Mouse (Mus musculus) midbrain, embryonic 16.5 days (tissue): ENCODE measurements at regions not wholly inside any gene's neighbourhood (a gene's known extent, or its start where the extent isn't known, plus 50 kb on each side); places are given as distances from the start of the nearest gene placed in this dataset.

Experiments
- ATAC-seq: fragments of 200-750 bp; cut with Nextera tagmentation; 2 replicates; pipeline ENCODE4 v1.8.0; 2017; ENCODE audit warnings: moderate TSS enrichment
- H3K27ac ChIP-seq: fragments of 300-500 bp; sonication (generic); 2 replicates; pipeline ENCODE4 v1.5.1; 2014; ENCODE audit warnings: mild to moderate bottlenecking, low read length, mixed read lengths
- H3K27me3 ChIP-seq: fragments of 300-500 bp; sonication (generic); 2 replicates; pipeline ENCODE4 v1.6.1; 2014; ENCODE audit warnings: low read depth, low read length, mixed read lengths; ENCODE audit not compliant: control insufficient read depth, insufficient read depth
- H3K36me3 ChIP-seq: fragments of 300-500 bp; sonication (generic); 2 replicates; pipeline ENCODE4 v1.6.1; 2014; ENCODE audit warnings: mild to moderate bottlenecking, low read length, moderate library complexity, mixed read lengths; ENCODE audit not compliant: control insufficient read depth, insufficient read depth
- H3K4me1 ChIP-seq: fragments of 300-500 bp; sonication (generic); 2 replicates; pipeline ENCODE4 v1.6.1; 2014; ENCODE audit warnings: mild to moderate bottlenecking, low read length, mixed read lengths; ENCODE audit not compliant: control insufficient read depth, insufficient read depth
- H3K4me2 ChIP-seq: fragments of 300-500 bp; sonication (generic); 2 replicates; pipeline ENCODE4 v1.6.1; 2014; ENCODE audit warnings: mild to moderate bottlenecking, low read length, mixed read lengths
- H3K4me3 ChIP-seq: fragments of 300-500 bp; sonication (generic); 2 replicates; pipeline ENCODE4 v1.5.1; 2014; ENCODE audit warnings: low read depth, mild to moderate bottlenecking, low read length, moderate library complexity, mixed read lengths
- H3K9ac ChIP-seq: fragments of 300-500 bp; sonication (generic); 2 replicates; pipeline ENCODE4 v1.6.1; 2014; ENCODE audit warnings: low read depth, low read length, mixed read lengths
- H3K9me3 ChIP-seq: fragments of 300-500 bp; sonication (generic); replicated peaks from 2 replicates; pipeline ENCODE4 v1.6.1; 2014; ENCODE audit warnings: mild to moderate bottlenecking, low read length, mixed read lengths; ENCODE audit not compliant: control insufficient read depth, poor library complexity, severe bottlenecking
- WGBS: fragments of 180-500 bp; shearing (Covaris S2); extraction: QIAGEN DNeasy Blood & Tissue Kit; methylation state at CpG from one replicate; pipeline ENCODE4 v1.1.7; 2014; 5-methylcytosine and 5-hydroxymethylcytosine counted together

DNA sequence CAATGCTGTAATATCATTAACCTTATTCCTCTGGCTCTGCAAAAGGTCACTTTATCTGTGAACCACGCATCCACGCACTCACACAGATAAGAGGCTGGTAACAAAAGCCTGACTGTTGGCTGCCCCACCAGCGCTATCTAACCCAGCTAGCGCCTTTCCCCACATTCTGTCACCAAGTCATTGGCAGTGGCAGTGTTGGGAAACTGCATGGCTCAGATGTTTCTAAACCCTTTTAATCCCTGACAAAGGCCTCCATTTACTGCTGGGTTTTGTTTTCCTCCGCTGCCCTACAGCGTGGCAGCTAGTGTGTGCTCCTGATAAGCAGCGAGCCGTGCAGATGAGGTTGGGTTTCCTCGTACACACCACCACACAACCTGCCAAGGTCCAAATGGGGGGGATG lies 55.7 kb downstream of the Id4 start:
- peak; percentile 64; the same call in 1 of the 2 replicates for ATAC-seq

DNA sequence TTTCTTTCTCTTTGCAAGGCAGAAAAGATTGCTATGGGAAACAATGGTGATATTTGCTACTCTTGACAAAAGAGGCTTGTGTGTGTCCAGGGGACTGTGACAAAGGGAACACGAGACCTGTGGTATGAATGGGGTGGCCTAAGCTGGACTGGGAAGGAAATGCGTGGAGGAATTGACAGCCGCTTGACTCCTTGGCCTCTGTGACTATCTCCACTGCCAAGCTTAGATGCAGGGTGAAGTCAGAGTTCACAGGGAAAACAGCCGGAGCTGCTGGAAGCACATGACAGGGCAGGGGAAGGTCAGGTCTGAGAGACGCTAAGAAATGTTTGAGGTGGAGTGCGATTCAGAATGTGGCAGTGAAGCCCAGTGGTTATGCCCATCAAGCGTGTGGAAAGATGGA lies 56.4 kb downstream of the Id4 start:
- H3K27ac ChIP-seq = 0 out of 2 replicates have a peak overlapping the region, but pooled peaks have one; percentile 12
- no peaks in the 10 kb centered on the region for H3K27me3 ChIP-seq
- no peak overlapping the region for H3K4me3 ChIP-seq
- no peaks in the 10 kb centered on the region for H3K36me3 ChIP-seq
- no peak overlapping the region for H3K4me2 ChIP-seq
- H3K4me1 ChIP-seq = peaks cover 13% of the 10 kb centered on the region
- no peak overlapping the region for H3K9ac ChIP-seq
- H3K9me3 ChIP-seq = no peaks in the 10 kb centered on the region
- 20% methylated on average over 7 of the region's 7 CpGs for WGBS
- ATAC-seq = no peak

More for the DNA sequence above, 55.7 kb downstream of the Id4 start:
- H3K27ac ChIP-seq = peak overlapping the region; percentile 47
- H3K9ac ChIP-seq = no peak overlapping the region
- 0 out of 2 replicates have a peak overlapping the region, but pooled peaks have one; percentile 5 for H3K4me2 ChIP-seq
- H3K4me1 ChIP-seq = peaks cover 13% of the 10 kb centered on the region
- H3K4me3 ChIP-seq = no peak overlapping the region
- no peaks in the 10 kb centered on the region for H3K27me3 ChIP-seq
- WGBS = 13% methylated on average over 9 of the region's 9 CpGs
- H3K36me3 ChIP-seq = no peaks in the 10 kb centered on the region
- H3K9me3 ChIP-seq = no peaks in the 10 kb centered on the region

DNA sequence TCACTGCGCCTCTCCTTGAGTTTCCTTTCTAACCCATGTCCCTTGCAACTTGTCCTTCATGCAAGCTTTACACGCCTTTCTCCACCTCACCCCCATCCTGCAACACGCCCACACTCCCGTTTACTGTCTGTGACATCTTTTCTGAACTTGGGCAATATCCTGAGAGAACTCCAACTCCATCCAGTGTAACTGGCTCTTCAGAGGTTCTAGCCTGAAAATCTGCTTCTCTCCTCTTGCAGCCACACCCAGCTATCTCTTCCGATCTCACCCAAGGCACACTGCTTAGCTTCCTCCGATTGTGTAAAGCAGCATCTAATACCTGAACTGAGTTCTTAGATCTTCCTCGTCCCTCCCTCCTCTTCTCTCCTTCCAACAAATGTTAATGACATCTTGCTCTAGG lies 58.0 kb downstream of the Id4 start:
- Histone ChIP-seq H3K9ac (no peak overlapping the region), H3K4me2 (no peak overlapping the region), H3K4me3 (no peak overlapping the region), H3K36me3 (no peaks in the 10 kb centered on the region), H3K27me3 (no peaks in the 10 kb centered on the region), H3K4me1 (peaks cover 17% of the 10 kb centered on the region), H3K9me3 (no peaks in the 10 kb centered on the region), H3K27ac (no peak overlapping the region)
- no peak for ATAC-seq
- 89% methylated on average over 7 of the region's 7 CpGs for WGBS

DNA sequence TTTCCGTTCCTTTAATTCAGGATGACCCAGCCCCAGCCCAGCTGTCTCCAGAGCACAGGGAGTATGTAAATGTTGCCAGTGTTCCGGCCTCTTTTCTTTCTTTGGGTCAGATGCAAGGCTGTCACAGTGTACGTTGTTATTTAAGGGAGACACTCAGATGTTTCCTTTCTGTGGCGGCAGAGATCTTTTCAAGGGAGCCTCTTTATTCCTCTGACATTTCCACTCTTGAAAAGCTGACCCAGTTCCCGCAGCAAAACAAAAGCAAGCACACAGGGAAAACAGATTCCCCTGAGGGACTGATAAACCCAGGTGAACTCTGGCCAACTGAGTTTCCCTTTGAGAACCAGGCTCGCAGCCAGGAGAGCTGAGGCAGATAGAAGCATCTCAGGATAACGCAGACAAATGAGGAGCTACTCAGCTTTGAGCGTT lies 63.3 kb downstream of the Id4 start:
- 3% methylated on average over 8 of the region's 8 CpGs for WGBS
- Histone ChIP-seq H3K4me1 (peaks cover 5% of the 10 kb centered on the region; the same call in 1 of the 2 replicates), H3K4me3 (no peak overlapping the region), H3K9me3 (no peaks in the 10 kb centered on the region), H3K4me2 (peak overlapping the region; percentile 22; the same call in 1 of the 2 replicates), H3K27me3 (no peaks in the 10 kb centered on the region), H3K36me3 (no peaks in the 10 kb centered on the region), H3K9ac (no peak overlapping the region), H3K27ac (peak overlapping the region; percentile 43; the same call in 1 of the 2 replicates)
- peak; percentile 78; the same call in 1 of the 2 replicates for ATAC-seq

DNA sequence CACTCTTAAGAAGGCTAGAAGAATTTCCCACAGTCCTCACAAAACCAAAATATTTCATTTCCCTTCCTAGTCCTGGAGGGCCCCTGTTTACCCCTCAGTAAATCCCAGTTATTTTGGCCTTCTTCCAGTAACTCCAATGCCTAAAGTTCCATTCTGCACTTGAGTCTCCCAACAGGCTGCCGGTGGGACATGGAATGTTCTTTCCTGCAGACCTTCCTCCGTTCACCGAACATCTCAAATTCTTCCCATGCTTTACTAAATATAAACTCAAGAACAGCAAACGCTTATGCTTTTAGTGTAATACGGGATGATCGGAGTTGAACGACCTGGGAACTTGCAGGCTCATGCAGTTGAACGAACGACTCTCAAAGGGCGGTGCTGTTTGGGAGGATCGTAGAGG lies 69.6 kb downstream of the Id4 start:
- 89% methylated on average over 11 of the region's 11 CpGs for WGBS
- no peak for ATAC-seq

DNA sequence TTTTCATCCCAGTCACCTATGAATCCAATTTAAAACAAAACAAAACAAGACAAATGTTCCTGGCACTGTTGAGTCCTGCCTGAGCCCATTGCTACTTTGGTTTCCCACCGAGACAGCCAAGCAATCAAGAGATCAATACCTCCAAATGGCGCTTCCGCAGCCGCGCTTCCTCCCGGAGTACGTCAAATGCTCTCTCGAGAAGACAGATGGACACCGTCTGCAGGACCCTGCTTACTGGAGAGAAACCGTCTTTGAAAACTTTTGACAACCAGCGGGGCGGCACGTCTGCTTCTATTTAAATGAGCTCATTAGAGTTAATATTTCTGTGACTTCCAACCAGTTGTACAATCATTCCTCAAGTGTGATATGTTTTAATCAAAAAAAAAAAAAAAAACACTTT lies 75.1 kb downstream of the Id4 start:
- no peaks in the 10 kb centered on the region for H3K4me1 ChIP-seq
- no peak overlapping the region for H3K4me2 ChIP-seq
- WGBS = 58% methylated on average over 13 of the region's 13 CpGs
- no peaks in the 10 kb centered on the region for H3K36me3 ChIP-seq
- H3K9me3 ChIP-seq = no peaks in the 10 kb centered on the region
- no peak overlapping the region for H3K9ac ChIP-seq
- no peak overlapping the region for H3K4me3 ChIP-seq
- no peak for ATAC-seq
- no peak overlapping the region for H3K27ac ChIP-seq
- H3K27me3 ChIP-seq = no peaks in the 10 kb centered on the region

More for the DNA sequence above, 69.6 kb downstream of the Id4 start:
- no peaks in the 10 kb centered on the region for H3K9me3 ChIP-seq
- H3K27ac ChIP-seq = no peak overlapping the region
- no peak overlapping the region for H3K9ac ChIP-seq
- no peaks in the 10 kb centered on the region for H3K4me1 ChIP-seq
- no peaks in the 10 kb centered on the region for H3K36me3 ChIP-seq
- H3K4me3 ChIP-seq = no peak overlapping the region
- no peaks in the 10 kb centered on the region for H3K27me3 ChIP-seq
- H3K4me2 ChIP-seq = no peak overlapping the region

DNA sequence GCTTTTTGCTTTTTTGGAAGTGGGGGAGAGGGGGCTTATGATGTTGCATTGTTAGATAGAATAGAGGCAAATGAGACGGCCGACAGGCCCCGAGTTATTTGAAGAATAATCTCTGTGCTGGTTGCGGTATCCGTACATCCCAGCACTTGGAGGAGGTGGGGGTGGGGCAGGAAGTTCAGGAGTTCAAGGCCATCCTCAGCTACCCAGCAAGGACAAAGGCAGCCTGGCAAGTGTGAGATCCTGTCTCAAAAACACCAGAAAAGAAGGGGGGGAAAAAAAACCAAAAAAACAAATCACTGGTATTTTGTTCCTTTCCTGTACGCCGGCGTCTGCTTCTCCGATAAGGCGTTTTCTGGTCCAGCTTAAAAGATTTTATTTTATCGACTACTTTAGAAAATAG lies 75.6 kb downstream of the Id4 start:
- no peak for ATAC-seq
- Histone ChIP-seq H3K36me3 (no peaks in the 10 kb centered on the region), H3K4me1 (no peaks in the 10 kb centered on the region), H3K27me3 (no peaks in the 10 kb centered on the region), H3K9me3 (no peaks in the 10 kb centered on the region), H3K4me2 (no peak overlapping the region), H3K9ac (no peak overlapping the region), H3K4me3 (no peak overlapping the region), H3K27ac (no peak overlapping the region)
- 76% methylated on average over 11 of the region's 11 CpGs for WGBS

DNA sequence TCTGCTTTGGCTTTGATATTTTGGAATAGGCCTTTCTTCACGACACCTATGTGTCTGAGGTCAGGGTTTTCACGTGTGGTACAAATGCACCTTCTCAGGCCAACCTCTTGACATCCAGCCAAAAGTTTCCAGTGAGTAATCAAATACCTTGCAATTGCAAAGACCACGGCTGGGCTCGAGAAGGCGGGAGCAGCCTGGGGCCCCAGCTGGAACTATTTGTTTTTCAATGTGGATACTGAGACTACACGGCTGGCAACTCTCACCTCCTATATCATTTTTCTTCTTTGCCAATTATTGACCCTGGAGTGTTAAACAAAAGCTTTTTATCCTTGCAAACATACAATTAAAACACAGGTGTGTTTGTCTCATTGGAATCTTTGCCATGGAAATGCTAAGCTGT lies 77.5 kb downstream of the Id4 start:
- Histone ChIP-seq H3K4me2 (no peak overlapping the region), H3K9me3 (no peaks in the 10 kb centered on the region), H3K36me3 (no peaks in the 10 kb centered on the region), H3K27ac (no peak overlapping the region), H3K4me3 (no peak overlapping the region), H3K9ac (no peak overlapping the region), H3K27me3 (no peaks in the 10 kb centered on the region), H3K4me1 (no peaks in the 10 kb centered on the region)
- 63% methylated on average over 6 of the region's 6 CpGs for WGBS
- ATAC-seq = no peak

DNA sequence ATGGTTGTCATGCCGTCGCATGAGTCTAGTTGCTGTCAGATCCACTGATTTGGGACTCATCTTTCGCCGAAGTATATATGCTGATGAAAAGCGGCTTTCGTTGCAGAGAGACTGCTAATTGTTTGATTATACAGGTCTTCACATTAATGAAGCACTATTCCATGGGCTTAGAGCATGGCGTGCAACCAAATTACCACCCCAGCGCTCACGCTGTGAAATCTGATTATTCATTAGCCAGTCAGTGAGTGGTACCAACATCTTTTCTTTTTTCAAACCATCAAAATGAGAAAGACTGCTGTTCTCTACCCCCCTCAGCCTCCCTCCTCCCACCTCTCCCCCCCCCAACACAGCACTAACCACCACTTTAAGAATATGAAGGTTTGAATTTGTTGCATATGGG lies 89.1 kb downstream of the Id4 start:
- 0 out of 2 replicates have a peak, but pooled peaks have one; percentile 21 for ATAC-seq

More for the DNA sequence above, 89.1 kb downstream of the Id4 start:
- H3K9ac ChIP-seq = no peak overlapping the region
- no peak overlapping the region for H3K27ac ChIP-seq
- H3K4me2 ChIP-seq = no peak overlapping the region
- 50% methylated on average over 9 of the region's 9 CpGs for WGBS
- no peaks in the 10 kb centered on the region for H3K27me3 ChIP-seq
- H3K4me1 ChIP-seq = no peaks in the 10 kb centered on the region; the same call in 1 of the 2 replicates
- H3K9me3 ChIP-seq = no peaks in the 10 kb centered on the region
- H3K36me3 ChIP-seq = no peaks in the 10 kb centered on the region
- no peak overlapping the region for H3K4me3 ChIP-seq
